Mouse (Mus musculus): Measurements from ENCODE around the gene Gtf2f2. TPM values are rescaled to one million over a fixed set of nuclear protein-coding genes. Genes with fewer than 3 reads are reported as not detected.
"Not testable (repeated sequence)": the region's sequence is repeated elsewhere in the genome, so short reads cannot be mapped to it uniquely, and the experiment has no call there.

Gtf2f2 gene
- polyA plus RNA-seq, 1 experiment from 2014 or later: 21.4 TPM

- H3K4me3 ChIP-seq (ENCODE audit: low read depth, low read length): no peak overlapping the region
- WGBS: 91% methylated on average over 1 of the region's 1 CpGs
- no peaks in the 10 kb centered on the region for H3K27me3 ChIP-seq (replicated peaks; ENCODE audit: insufficient read depth, low read length)
- H3K36me3 ChIP-seq (ENCODE audit: insufficient read depth, low read length): no peaks in the 10 kb centered on the region
- no peak overlapping the region for H3K4me2 ChIP-seq (replicated peaks; ENCODE audit: low read depth, low read length)
- H3K9ac ChIP-seq (replicated peaks; ENCODE audit: low read depth): no peak overlapping the region
- no peaks in the 10 kb centered on the region for H3K9me3 ChIP-seq (ENCODE audit: low read length)
- ATAC-seq (no peak), DNase-seq (ENCODE audit: low spot score) (no peak)
- H3K4me1 ChIP-seq (ENCODE audit: insufficient read depth, low read depth, low read length): no peaks in the 10 kb centered on the region
- H3K27ac ChIP-seq (ENCODE audit: low read length): no peak overlapping the region
- TF ChIP-seq EP300 (IDR thresholded peaks at IDR 0.05): no peak
- TF ChIP-seq CTCF (IDR thresholded peaks at IDR 0.05): no peak
These were observed 69.2 kb downstream of the Gtf2f2 start for GRCm38 (mm10) chr14:75941500-75941899.

- Histone ChIP-seq H3K9ac (replicated peaks; ENCODE audit: low read depth) (no peak overlapping the region), H3K36me3 (ENCODE audit: insufficient read depth, low read length) (no peaks in the 10 kb centered on the region), H3K4me2 (replicated peaks; ENCODE audit: low read depth, low read length) (no peak overlapping the region), H3K9me3 (ENCODE audit: low read length) (no peaks in the 10 kb centered on the region), H3K27me3 (replicated peaks; ENCODE audit: insufficient read depth, low read length) (no peaks in the 10 kb centered on the region), H3K27ac (ENCODE audit: low read length) (no peak overlapping the region), H3K4me1 (ENCODE audit: insufficient read depth, low read depth, low read length) (no peaks in the 10 kb centered on the region), H3K4me3 (ENCODE audit: low read depth, low read length) (no peak overlapping the region)
- DNase-seq (ENCODE audit: low spot score): peak; percentile 7
- no peak for ATAC-seq
- TF ChIP-seq CTCF (IDR thresholded peaks at IDR 0.05) (no peak), EP300 (IDR thresholded peaks at IDR 0.05) (no peak)
- WGBS: 67% methylated on average over 1 of the region's 1 CpGs
These were observed 73.0 kb downstream of the Gtf2f2 start for GRCm38 (mm10) chr14:75937714-75938113.

DNA sequence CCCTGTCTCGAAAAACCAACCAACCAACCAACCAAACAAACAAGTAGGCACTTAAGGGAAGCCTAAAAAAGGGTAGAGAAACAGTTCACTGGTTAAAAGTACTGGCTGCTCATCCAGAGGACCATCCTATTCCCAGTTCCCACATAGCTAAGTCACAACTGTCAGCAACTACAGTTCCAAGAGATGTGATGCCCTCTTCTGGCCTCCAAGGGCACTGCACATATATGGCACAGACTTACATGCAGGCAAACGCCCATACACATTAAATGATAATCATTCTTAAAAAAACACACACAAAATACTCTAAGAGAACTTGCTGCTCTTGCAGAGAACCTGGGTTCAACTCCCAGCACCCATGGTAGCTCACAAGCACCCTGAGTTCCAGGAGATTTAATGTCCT, 76.3 kb downstream of the Gtf2f2 start:
- Histone ChIP-seq H3K4me1 (ENCODE audit: insufficient read depth, low read depth, low read length) (no peaks in the 10 kb centered on the region), H3K9ac (replicated peaks; ENCODE audit: low read depth) (no peak overlapping the region), H3K27me3 (replicated peaks; ENCODE audit: insufficient read depth, low read length) (no peaks in the 10 kb centered on the region), H3K4me2 (replicated peaks; ENCODE audit: low read depth, low read length) (no peak overlapping the region), H3K4me3 (ENCODE audit: low read depth, low read length) (no peak overlapping the region), H3K27ac (ENCODE audit: low read length) (no peak overlapping the region), H3K9me3 (ENCODE audit: low read length) (no peaks in the 10 kb centered on the region), H3K36me3 (ENCODE audit: insufficient read depth, low read length) (no peaks in the 10 kb centered on the region)
- 74% methylated on average over 2 of the region's 2 CpGs for whole genome bisulfite sequencing
- DNase-seq (ENCODE audit: low spot score) (no peak), ATAC-seq (no peak)
- TF ChIP-seq EP300 (IDR thresholded peaks at IDR 0.05): no peak
- TF ChIP-seq CTCF (IDR thresholded peaks at IDR 0.05): peak; percentile 52

GRCm38 (mm10) chr14:75931266-75931665, 79.4 kb downstream of the Gtf2f2 start:
- no peak overlapping the region for H3K4me3 ChIP-seq (ENCODE audit: low read depth, low read length)
- DNase-seq (ENCODE audit: low spot score): no peak
- no peaks in the 10 kb centered on the region for H3K27me3 ChIP-seq (replicated peaks; ENCODE audit: insufficient read depth, low read length)
- no peaks in the 10 kb centered on the region for H3K9me3 ChIP-seq (ENCODE audit: low read length)
- no peak overlapping the region for H3K4me2 ChIP-seq (replicated peaks; ENCODE audit: low read depth, low read length)
- ATAC-seq: no peak
- WGBS: 94% methylated on average over 23 of the region's 23 CpGs
- H3K9ac ChIP-seq (replicated peaks; ENCODE audit: low read depth): no peak overlapping the region
- no peaks in the 10 kb centered on the region for H3K36me3 ChIP-seq (ENCODE audit: insufficient read depth, low read length)
- no peaks in the 10 kb centered on the region for H3K4me1 ChIP-seq (ENCODE audit: insufficient read depth, low read depth, low read length)
- no peak overlapping the region for H3K27ac ChIP-seq (ENCODE audit: low read length)
- TF ChIP-seq EP300 (IDR thresholded peaks at IDR 0.05) (no peak), CTCF (IDR thresholded peaks at IDR 0.05) (no peak)

GRCm38 (mm10) chr14:75929713-75930112, 81.0 kb downstream of the Gtf2f2 start:
- H3K9ac ChIP-seq (replicated peaks; ENCODE audit: low read depth); H3K4me3 ChIP-seq (ENCODE audit: low read depth, low read length); H3K4me1 ChIP-seq (ENCODE audit: insufficient read depth, low read depth, low read length); DNase-seq (ENCODE audit: low spot score); H3K4me2 ChIP-seq (replicated peaks; ENCODE audit: low read depth, low read length); H3K36me3 ChIP-seq (ENCODE audit: insufficient read depth, low read length); ATAC-seq; H3K9me3 ChIP-seq (ENCODE audit: low read length); H3K27me3 ChIP-seq (replicated peaks; ENCODE audit: insufficient read depth, low read length); H3K27ac ChIP-seq (ENCODE audit: low read length): not testable (repeated sequence)
- 93% methylated on average over 8 of the region's 8 CpGs for WGBS

DNA sequence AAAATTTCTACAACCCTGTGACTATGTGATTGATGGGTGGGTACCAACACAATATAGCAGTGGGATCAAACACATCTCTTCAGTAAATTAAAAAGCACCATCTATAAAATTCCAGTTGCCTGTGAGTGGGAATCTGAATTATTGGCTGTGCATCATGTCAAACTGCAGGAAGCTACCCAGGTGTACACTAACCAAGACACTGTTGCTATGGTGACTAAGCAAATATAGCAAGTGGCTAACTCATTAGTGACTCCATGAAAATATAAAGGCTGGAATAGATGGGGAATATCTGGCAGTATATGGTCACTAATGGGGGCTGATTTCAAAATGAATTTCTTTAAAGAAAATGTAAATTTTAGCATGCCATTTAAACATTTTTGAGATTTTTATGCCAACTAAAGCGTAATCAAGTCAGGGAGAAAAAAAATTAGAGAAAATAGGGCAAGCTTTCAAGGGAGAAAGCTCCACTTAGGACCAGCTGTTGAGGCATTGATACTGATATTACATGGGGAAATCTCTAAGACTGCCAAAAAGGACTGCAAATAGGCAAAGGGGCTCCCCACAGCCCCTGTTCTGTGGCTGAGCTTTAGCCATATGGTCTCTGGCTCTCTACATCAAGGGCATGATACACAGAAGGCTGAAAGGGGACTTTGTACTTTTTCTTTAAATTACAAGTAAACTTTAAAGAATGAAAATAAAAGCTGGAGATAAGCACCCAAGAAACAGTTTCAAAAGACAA, 87.2 kb downstream of the Gtf2f2 start:
- Histone ChIP-seq H3K4me3 (ENCODE audit: low read depth, low read length) (no peak overlapping the region), H3K27ac (ENCODE audit: low read length) (no peak overlapping the region), H3K36me3 (ENCODE audit: insufficient read depth, low read length) (no peaks in the 10 kb centered on the region), H3K4me1 (ENCODE audit: insufficient read depth, low read depth, low read length) (no peaks in the 10 kb centered on the region), H3K9ac (replicated peaks; ENCODE audit: low read depth) (no peak overlapping the region), H3K4me2 (replicated peaks; ENCODE audit: low read depth, low read length) (no peak overlapping the region), H3K9me3 (ENCODE audit: low read length) (no peaks in the 10 kb centered on the region), H3K27me3 (replicated peaks; ENCODE audit: insufficient read depth, low read length) (no peaks in the 10 kb centered on the region)
- DNase-seq (ENCODE audit: low spot score): no peak
- no peak for ATAC-seq
- 93% methylated on average over 1 of the region's 1 CpGs for WGBS
- no peak for TF ChIP-seq CTCF (IDR thresholded peaks at IDR 0.05)
- no peak for TF ChIP-seq EP300 (IDR thresholded peaks at IDR 0.05)

Measured in lung, postnatal 0 days (tissue).